Mouse (Mus musculus) adrenal gland, adult 18-20 months (tissue): ENCODE results near the gene Sox5. TPM values are rescaled to one million over a fixed set of nuclear protein-coding genes. Genes with fewer than 3 reads are reported as not detected.

Source experiments
- DNase-seq, 2 experiments: peaks; one replicate each; pipeline ENCODE4 v3.0.0; 2021 to 2022; ENCODE audit warnings: low spot score in 2 of 2
- total RNA-seq, 2 experiments: library from RNA; stranded (reverse); gene quantifications; 1 replicate in 1 of 2; 2 replicates in 1 of 2; pipeline ENCODE4 v1.2.3; 2021

Gene Sox5
- total RNA-seq, 2 experiments from 2014 or later, result 10.9 to 16.5 TPM

DNA sequence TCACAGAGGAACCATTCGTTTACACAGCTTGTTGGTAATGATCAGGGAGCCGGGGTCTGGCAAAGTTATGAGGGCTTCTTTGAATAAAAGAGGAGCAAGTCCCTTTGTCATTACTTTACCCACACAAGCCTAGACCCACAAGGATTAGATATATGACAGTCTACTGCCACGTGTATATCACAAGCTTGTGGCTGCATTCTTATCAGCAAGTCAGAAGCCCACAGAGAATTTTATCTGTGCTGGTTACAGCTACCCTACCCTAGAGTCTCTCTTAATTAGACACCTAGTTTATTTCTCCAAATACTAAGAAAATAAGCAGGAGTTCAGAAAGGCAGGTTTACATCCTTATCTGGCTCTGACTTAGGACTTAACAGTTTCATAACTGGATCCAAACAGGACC, 629.8 kb downstream of the Sox5 start:
- no peak for DNase-seq

DNA sequence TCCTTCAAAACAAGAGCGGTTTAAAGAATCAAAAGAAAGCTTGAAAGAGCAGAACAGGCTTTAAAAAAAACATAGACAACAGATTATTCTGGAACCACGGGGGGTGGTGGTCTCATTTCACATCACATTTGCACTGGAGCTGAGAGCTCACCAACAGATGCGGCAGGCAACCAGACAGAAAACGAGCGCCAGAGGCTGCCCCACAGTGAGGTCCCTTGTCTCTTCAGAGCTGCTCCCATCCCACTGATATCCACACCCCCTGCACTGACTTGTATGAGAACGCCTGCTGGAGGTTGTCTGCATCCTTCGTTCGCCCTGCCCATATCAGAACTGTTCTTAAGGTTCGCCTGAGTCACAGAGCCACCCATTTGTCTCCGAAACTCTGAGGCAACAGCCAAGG, 630.7 kb downstream of the Sox5 start:
- no peak for DNase-seq

DNA sequence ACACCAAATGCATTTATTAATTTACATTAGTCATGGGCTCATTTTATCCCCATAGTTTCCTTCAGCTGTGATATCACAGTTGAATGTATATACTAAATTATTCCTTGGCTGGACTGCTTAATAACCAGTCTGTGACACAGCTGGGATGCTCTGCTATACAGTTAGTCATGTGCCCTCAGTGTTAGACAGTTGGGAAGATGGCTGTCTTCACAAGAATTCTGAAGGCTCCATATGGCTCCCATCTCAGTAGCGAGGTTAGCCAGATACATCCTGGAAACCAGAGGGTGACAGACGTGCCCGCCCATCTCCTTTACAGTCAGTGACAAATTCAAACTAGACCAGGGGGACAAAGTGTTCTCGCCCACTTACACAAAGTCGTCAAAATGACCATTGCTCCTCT, 644.4 kb downstream of the Sox5 start:
- DNase-seq, result no peak

DNA sequence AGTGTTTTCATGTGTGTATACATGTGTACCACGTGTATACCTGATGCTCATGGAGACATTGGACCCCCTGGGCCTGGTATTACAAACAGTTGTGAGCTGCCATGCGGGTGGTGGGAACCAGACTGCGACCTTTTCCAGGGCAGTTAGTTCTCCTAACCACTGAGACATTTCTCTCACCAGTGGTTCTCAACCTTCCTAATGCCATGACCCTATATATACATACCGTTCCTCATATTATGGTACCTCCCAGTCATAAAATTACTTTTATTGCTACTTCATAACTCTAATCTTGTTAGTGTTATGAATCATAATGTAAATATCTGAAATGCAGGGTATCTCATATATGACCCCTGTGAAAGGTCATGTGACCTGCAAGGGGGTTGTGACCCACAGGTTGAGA, 644.9 kb downstream of the Sox5 start:
- no peak for DNase-seq

DNA sequence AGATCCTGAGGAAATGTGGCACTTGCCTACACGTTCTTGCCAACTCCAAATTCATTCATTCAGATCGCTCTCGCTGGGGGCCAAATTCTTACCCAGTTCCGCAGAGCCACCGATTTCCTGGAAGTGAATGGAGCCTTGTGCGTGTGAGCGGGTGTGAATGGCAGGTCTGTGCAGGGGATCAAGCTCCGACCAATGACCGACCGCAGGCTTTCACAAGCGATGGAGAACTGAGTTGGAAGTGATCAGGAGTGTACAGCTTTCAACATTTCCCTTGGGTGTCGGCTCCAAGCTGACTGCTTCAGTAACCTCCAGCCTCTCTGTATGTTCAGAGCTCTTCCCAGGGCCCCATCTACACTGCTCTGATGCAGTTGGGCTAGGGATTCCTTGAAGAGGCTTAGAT, 651.9 kb downstream of the Sox5 start:
- DNase-seq, result no peak

DNA sequence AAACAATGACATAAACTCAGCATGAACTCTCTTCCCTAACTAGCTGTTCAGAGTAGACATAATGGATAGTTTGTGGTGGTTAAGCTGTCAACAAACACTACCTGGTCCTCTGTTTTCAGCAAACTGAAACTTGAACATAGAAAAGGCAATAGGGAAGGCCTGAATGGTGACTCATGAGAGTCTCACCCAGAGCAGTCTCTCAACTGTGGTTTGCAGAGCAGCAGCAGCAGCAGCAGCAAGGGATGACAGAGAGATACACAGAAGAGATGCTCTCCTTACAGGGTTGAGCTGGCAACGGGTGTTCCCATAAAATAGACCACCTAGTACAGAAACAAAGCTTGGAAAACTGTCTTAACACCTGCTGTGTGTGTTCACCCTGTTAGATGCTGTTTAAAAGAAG, 661.8 kb downstream of the Sox5 start:
- no peak for DNase-seq

DNA sequence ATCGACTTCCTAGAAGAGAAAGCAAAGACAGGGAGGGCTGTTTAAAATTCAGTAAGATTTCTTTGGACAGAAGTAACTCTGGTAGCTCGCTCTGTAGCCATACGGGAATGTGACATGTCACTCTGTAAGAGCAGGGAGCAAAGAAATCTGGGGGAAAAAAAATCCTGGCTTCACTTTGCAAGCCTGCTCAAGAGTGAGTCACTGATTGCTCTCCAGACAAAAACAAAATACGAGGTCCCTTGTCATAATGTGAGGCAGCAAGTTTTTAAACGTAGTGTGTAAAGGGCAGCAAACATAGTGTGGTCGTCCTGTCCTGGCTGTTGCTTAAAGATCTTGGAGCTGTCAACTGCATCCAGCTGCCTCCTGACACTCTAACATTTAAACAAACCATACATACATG, 665.1 kb downstream of the Sox5 start:
- no peak for DNase-seq

DNA sequence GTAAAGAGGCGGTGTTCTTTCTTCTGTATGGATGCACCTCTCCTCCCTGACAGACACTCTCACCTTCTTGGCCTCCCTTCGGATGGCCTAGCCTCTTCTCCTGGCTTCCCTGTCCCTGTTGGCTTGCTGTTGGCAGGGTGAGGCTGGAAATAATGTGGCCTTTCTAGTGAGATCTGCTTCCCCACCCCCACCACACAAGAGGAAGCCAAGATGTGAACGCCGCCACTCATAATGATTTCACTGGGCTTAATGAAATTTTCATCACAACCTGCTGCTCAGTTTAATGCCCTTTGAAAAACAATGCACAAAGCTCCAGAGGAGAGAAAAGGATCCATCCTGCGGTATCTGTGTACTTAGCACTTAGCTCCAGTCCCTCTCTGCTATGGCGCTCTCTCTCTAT, 670.2 kb downstream of the Sox5 start:
- no peak for DNase-seq

DNA sequence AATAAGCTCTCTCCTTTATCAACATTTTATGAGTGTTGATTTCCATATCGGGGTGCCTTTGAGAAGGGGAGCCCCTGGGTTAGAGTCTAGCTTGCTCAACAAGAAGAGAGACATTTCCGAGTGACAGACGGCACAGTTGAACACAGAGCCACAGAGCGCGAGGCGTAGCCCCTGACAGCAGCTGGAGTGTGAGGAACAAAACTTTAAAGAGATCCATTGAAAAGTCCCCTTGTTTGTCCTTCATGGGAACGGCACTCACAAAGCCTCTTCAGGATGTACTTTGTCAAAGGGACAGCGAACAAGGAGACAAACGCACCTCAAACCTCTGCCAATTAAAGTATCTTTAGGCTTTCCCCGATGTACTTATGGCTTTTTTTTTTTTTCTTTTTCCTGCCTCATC, 674.9 kb downstream of the Sox5 start:
- no peak for DNase-seq

DNA sequence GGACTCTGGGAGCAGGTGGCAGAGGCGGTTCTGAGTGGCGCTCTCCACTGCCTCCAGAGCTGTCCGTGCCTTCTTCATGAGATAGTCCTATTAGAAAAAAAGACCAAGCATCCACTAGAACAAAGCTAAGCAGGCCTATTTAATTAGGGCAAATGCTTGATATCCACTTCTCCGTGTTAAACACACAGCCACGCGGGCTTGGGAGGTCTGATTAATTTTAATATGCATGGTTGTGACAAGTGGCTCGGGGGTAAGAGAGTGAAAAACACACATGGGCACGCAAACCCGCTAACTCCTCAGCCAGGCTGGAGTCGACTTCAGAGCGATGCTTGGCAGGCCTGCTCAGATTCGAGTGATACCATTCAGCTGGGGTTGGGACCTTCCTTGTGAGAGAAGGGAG, 676.1 kb downstream of the Sox5 start:
- DNase-seq, result no peak

DNA sequence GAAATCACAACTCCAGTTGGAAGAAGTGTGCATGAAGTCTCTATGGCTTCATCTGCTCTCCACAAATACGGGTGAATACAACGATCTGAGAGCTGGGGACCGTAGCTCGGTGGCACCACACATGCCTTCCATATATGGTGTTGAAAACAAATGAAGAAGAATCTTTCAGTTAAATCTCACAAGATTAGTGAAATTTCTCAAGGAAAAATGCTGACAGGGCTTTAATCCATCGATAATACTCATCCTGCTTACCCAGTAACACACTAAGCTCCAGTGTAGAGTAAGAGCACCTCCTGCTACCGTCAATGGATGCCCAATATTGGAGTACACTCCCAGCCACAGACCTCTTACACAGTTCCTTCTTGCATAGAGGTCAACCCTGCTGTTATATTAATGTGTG, 678.2 kb downstream of the Sox5 start:
- DNase-seq, result no peak

DNA sequence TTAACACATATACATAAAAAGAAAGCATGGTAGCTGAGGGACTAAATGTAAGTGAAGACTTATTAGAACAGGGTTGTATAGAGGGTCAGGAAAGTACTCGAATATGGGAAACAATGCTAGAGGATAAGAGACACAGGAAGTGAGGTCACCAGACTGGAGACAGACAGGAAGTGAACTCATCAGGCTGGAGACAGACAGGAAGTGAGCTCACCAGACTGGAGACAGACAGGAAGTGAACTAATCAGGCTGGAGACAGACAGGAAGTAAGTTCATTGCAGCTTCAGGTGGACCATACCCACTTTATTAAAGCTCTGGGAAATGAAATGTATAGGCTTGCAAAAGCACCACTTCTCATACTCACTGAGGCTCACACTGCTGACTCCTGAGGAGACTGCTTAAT, 680.9 kb downstream of the Sox5 start:
- DNase-seq, result no peak

DNA sequence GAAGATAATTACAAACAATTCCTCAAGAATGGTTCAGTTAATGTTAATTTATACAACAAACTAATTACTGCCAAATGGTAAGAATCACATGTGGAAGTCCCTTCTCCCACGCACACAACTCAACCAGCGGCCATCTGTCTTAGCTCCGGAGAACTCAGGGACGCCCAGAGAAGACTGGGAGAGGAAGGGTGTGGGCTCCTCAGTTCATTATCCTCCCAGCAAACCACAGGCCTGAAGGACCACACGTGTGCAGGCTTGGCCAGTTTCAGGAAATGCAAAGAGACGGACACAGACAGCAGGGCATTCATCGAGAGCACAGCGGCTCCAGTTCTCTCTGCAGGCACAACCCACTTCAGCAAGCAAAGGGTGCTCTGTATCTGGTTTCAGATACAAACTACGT, 683.7 kb downstream of the Sox5 start:
- DNase-seq, result no peak

DNA sequence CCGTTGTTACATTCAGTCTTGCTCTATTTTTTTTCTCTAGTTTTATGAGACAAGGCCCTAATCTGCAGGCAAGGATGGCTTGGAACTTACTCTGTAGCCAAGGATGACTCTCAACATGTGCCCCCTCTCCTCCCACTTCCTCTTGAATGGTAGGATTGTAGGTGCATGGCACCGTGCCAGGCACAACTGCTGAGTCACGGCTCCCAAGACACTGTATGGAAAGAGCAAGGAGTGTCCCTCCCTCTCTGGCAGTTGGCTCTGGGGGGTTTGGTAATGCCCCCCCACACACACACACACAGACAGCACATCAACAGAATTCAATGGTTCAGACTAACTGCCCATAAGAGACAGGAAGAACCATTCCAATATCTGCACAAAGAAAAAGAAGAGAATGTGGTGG, 693.5 kb downstream of the Sox5 start:
- no peak for DNase-seq

DNA sequence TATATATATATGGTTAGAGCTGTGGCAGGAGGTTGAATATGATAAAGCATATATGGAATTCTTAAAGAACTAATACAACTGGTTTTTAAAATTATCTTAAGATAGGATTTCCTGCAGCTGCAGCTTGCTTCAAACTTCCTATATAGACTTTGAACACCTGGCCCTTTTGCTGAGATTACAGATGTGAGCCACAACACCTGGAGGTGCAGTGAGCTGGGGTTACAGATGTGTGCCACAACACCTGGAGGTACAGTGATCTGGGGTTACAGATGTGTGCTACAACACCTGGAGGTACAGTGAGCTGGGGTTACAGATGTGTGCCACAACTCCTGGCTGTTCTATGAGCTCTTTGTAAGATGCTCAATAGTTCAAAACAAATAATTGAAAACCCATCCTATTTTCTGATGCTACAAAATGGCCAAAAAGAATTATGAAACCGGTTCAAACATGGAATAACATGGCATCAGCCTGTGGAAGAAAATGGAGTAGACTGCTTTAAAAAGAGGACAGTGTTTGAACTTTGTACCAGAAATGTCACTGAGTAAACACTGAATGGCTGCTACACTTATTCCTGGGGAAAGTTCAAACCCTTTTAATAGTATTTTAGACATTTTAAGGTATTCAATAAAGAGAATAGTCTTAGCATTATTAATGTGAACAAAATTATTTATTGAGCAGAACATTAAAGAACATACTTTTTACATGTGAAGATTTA, 695.5 kb downstream of the Sox5 start:
- no peak for DNase-seq

DNA sequence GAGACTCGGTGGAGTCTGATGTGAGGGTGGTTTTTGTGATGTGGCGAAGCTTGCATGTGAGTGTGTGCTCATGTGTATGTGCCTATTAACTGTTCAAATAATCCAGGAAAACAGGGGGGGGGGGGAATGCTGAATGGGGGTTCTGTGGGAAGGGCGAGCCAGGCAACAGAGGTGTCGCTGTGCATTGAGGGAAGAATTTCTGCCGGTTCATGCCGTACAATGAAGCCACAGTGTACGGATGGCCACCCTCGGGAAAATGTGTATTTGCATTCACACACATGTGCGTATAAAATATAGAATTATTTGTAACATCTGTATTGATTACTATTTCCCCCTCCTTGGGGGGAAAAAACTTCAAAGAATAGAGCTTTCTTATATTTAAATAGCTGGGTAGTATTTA, 699.5 kb downstream of the Sox5 start:
- DNase-seq, result no peak

DNA sequence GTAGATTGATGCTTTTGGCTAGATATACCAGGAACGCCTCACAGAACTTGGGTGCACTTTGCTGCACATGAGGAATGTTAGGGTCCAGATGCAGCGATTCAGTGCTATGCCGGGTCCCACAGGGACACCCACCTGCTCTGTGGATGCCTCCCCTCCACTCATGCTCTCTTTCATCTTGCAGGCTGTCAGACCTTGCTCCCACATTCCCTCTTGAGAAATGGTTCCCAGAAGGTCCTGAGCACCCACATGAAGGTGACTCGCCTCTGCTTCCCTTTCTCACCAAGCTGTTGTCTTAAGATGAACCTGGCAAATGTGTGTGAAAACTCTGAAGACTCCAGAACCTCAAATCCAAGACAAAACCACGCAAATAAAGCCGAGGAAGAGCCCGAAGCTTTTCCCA, 704.0 kb downstream of the Sox5 start:
- DNase-seq, result no peak

DNA sequence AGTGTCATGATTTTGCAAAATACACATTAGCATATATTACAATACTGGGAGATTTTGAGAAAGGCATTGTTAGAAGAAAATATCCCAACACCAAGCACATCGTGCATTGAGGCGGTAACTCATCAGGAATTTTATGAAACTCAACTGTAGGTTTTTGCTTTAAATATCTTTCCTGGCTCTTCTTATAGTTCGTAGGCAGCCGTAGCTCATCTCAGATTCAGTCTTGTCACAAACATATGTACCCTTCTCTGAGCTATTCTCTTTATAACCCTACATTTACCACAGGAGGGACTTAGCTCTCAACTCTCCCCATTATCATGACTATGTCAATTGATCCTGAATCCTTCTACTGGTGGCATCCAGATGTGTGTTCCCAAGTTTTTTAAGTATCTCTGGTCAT, 705.4 kb downstream of the Sox5 start:
- no peak for DNase-seq

DNA sequence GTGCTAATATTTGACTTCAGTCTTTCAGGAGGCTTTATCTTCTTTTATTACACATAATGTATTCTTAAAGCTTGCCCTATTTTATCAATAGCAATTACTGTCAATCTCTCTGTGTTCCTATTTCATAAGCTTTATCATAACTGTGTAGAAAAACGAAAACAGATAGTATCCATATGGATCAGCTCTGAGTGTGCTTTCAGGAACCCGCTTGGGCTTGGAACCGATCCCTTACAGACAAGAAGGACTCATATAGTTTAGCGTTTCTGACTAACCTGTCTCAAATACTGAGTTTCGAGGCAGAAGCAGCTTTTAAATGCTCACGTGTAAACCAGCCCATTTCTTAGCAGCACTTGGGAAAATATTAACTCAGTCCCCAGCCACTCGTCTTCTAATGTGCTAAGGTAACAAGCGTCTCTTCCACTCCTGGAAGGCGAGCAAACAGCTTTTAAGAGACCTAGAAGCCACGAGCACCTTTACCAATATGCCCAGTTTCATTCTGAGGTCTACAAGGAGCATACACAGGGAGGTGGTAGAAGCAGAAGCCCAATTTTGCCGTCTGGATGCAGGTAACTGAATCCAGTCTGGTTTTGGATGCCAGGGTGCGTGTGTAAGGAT, 706.3 kb downstream of the Sox5 start:
- DNase-seq, result no peak

DNA sequence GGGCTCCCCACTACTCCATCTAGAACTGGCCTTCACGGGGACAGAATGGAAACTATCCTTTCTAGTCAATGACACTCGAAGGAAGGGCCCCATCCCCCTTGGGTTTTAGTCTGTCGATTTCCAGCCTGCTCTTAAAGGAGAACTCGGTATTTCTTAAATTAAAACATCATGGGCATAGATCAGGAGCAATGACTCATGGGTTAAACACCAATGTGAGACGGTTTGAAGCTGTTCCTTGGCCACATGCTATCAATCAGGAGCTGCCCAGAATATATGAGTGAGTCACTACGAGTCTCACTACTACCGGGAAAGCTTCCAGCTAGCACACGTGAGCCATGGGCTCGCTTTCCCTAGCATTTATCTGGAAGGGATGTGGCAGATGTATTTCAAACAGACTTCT, 707.0 kb downstream of the Sox5 start:
- peak in 1 of 2 experiments; percentile 24 for DNase-seq

DNA sequence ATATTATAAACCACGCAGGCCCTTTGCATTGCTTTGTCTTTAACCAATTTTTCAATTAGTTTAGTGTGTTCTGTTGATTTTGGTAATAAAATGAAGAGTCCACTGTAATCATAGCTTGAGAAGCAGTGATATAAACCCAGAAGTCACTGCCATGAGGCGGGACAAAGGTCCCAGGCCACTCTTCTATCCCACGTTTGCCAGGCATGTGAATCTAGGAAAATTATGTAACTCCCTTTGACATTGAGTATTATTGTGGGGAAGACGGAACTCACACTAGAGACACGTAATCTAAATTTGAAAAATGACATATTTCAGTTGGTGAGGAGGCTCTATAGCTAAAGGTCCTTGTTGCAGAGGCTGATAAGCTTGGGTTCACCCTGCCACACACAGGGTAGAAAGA, 711.3 kb downstream of the Sox5 start:
- DNase-seq, result no peak

DNA sequence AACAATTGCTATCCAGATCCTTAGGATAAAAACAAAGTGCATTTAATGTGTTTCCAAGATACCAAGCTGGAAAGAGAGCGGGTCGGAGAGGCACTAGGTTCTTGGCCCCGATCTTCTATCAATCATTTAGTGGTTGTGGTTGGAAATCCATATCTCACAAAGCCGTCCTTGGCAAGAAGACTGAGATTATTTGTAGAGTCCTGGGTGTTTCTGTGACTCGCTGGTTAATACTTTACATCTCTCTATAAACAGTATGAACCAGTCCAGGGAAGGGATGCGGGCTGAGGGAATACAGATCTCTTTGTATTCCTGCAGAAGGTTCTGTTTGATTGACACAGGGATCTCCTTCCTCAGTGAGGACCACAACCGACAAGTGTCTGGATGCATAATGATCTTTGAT, 714.3 kb downstream of the Sox5 start:
- DNase-seq, result no peak

DNA sequence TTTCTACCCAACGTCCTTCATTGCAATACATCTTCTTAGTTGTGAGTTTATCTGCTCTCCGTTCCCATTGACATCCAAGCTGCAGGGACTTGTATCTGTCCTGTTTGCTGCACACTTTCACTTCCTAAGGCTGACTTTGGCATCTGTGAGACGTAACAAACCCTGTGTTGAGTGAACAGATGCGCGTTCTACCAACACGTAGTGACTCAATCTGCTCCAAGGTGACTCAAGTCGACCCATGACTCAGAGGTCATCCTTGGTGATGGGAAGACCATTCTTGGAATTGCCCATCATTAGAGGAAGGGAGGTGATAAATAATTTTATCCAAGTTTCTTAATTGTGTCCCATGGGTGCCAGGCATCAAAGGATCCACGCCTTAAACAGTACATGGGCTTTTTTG, 719.3 kb downstream of the Sox5 start:
- DNase-seq, result peak in 1 of 2 experiments; percentile 3
